Mouse (Mus musculus) bone marrow, adult 2 months (tissue): ENCODE data around the gene Rgp1.

Experiments used
- CTCF ChIP-seq: fragments of 200-500 bp; IDR thresholded peaks from 2 replicates; pipeline ENCODE4 v1.5.1; 2011; ENCODE audit warnings: low read length, control low read depth; ENCODE audit not compliant: control insufficient read depth, insufficient read depth
- POLR2A ChIP-seq: fragments of 200-500 bp; IDR thresholded peaks from 2 replicates; pipeline ENCODE4 v1.6.1; 2011; ENCODE audit warnings: low read depth, mild to moderate bottlenecking, control low read depth, low read length, borderline replicate concordance; ENCODE audit not compliant: control insufficient read depth

GRCm38 (mm10) chr4:43629106-43629817 is 50.7 kb downstream of the Rgp1 start:
- TF ChIP-seq CTCF (no peak), POLR2A (no peak)
